Mouse (Mus musculus) bone marrow, adult 2 months (tissue): ENCODE measurements around the gene Zfp512b. TPM values are rescaled to one million over a fixed set of nuclear protein-coding genes. Genes with fewer than 3 reads are reported as not detected.

Source experiments
- H3K27ac ChIP-seq: fragments of 200-500 bp; 2 replicates; pipeline ENCODE4 v1.5.1; 2012; ENCODE audit warnings: low read depth, mild to moderate bottlenecking, control low read depth, inconsistent platforms, low read length; ENCODE audit not compliant: control insufficient read depth, poor library complexity, insufficient read depth
- H3K4me1 ChIP-seq: fragments of 200-500 bp; 2 replicates; pipeline ENCODE4 v1.6.1; 2011; ENCODE audit warnings: low read length; ENCODE audit not compliant: control insufficient read depth, insufficient read depth
- H3K4me3 ChIP-seq: fragments of 200-500 bp; replicated peaks from 2 replicates; pipeline ENCODE3; 2011; ENCODE audit warnings: mild to moderate bottlenecking, low read depth, low read length, control low read depth; ENCODE audit not compliant: control insufficient read depth
- CTCF ChIP-seq: fragments of 200-500 bp; IDR thresholded peaks from 2 replicates; pipeline ENCODE4 v1.5.1; 2011; ENCODE audit warnings: low read length, control low read depth; ENCODE audit not compliant: control insufficient read depth, insufficient read depth
- POLR2A ChIP-seq: fragments of 200-500 bp; IDR thresholded peaks from 2 replicates; pipeline ENCODE4 v1.6.1; 2011; ENCODE audit warnings: low read depth, mild to moderate bottlenecking, control low read depth, low read length, borderline replicate concordance; ENCODE audit not compliant: control insufficient read depth
- WGBS: fragments of 180-500 bp; shearing (Covaris S2); methylation state at CpG from one replicate; pipeline ENCODE4 v1.1.7; 2018; 5-methylcytosine and 5-hydroxymethylcytosine counted together
- polyA plus RNA-seq: library from polyadenylated mRNA; stranded (reverse); fragments of >200 nt; gene quantifications from 2 replicates; pipeline ENCODE4 v1.2.4, GENCODE M21; 2011; ENCODE audit warnings: low replicate concordance; ENCODE audit not compliant: missing spikeins, insufficient read depth, insufficient read length

Gene Zfp512b
- polyA plus RNA-seq, 1 experiment, result 31.9 TPM

DNA sequence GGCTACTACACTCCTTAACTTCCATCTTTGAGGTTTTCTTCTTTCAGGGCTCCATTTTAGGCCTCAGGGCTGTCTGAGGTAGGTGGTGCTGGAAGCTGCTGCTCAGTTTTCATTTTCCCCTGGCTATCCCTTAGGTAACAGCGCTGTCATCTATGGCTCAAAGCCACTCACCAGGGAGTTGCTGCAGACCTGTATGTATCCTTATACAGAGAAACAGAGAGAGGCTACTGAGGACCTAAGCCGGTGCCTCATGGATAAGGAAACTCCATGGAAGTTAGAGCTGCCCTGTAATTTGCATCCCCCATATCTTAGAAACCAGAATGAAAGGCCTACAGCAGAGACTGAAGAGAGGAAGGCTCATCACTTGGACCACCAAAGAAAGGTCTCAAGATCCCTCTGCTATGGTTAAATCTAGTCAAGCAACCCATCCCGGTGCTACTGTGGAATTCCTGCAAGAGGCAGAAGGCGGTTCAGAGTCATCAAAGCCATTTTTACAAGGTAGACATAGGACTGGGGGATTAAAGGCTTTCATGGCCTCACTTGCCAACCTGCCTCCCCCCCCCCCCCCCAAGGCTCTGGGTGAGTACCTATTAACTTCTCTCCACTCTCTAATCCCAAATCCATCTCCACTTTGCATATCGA is 12.4 kb downstream of the Zfp512b start:
- Histone ChIP-seq H3K4me1 (peaks cover 1% of the 10 kb centered on the region; the same call in 1 of the 2 replicates), H3K4me3 (peak overlapping the region; percentile 74), H3K27ac (peak overlapping the region; percentile 21; the same call in 1 of the 2 replicates)
- 80% methylated on average over 5 of the region's 5 CpGs for WGBS
- TF ChIP-seq POLR2A (no peak), CTCF (no peak)

DNA sequence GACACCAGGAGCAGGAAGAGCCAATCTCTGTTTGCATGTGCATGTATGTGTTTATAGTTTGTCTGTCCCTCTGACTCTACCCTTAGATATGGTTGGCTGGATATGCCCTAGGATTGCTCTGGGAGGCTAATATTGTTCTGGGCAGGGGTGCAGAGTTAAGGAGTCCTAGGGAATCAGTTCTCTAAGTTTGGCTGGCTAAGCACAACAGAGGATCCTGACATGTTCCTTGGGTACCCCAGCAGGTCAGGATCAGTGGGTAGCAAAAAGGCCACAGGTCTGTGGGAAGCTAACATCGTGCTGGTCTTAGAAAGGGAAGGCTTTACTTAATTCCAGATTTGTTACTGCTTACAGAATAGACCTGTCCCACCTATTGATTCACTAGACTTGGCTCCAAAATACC is 12.9 kb downstream of the Zfp512b start:
- WGBS, result 74% methylated on average over 1 of the region's 1 CpGs
- H3K27ac ChIP-seq, result no peak overlapping the region
- TF ChIP-seq CTCF (no peak), POLR2A (no peak)
- peaks cover 1% of the 10 kb centered on the region; the same call in 1 of the 2 replicates for H3K4me1 ChIP-seq
- no peak overlapping the region for H3K4me3 ChIP-seq

DNA sequence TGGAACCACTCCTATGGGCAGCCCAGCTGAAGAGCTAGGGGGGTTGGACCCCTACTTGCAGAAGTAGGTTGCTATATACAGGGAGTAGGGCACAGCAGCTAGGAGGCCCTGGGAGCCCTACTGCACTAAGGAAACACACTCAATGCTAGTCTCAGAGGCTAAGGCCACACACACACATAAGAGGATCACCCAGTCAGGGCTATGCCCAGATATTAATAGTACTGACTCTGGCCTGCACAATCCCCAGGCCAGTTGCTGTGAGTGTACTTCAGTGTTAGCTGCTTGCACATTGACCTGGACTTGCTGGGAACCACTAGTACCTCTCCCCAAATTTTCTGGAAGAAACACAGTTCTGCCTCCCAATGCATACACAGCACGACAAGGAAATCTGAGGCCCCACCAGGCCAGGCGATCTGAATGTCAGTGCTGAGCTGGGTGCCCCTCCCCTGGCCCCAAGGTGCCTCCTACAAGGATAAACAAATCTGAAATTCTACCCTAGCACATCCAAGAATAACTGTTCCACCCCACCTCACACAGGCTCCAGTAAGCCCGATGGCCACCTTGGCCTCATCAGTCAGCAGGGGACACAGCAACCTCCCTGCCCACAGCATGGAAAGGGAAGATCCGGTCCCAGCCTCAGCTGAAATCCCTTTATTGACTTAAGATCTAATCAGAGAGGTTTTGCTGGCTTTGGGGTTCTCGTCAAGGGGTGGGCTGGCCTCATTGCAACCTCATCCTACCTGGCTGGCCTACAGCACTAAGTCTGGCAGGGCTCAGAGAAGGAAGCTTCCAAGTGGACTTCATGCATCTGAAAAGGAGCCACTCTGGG is 13.6 kb downstream of the Zfp512b start:
- peaks cover 1% of the 10 kb centered on the region; the same call in 1 of the 2 replicates for H3K4me1 ChIP-seq
- no peak for TF ChIP-seq CTCF
- no peak for TF ChIP-seq POLR2A
- no peak overlapping the region for H3K27ac ChIP-seq
- H3K4me3 ChIP-seq, result no peak overlapping the region
- 74% methylated on average over 5 of the region's 5 CpGs for WGBS

DNA sequence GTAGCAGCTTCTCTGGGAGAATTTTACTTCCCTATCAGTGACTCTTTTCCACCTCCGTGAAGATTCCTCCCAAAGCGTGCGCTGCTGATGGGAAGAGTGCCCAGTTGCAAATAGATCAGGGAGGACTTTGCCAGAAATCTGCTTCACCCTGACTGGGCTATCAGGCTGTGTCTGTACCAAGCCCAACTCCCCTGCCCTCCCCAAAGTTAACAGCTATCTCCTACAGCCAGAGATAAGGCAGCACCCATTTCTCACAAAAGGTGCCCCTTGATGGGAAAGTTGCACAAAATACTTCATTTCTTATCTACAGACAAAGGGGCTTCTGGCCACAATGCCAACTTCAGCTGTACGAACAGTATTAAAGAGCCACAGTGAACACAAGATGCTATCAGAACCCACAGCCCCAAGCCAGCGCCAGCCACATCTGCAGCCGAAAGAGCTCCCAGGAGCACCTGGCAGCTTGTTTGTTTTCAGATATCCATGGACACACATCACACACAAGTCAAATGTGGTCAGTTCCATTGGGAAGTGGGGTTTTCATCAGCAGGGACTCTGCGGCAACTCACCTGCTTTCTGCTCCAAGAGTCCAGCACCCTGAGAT is 14.5 kb downstream of the Zfp512b start:
- peaks cover 1% of the 10 kb centered on the region; the same call in 1 of the 2 replicates for H3K4me1 ChIP-seq
- no peak overlapping the region for H3K4me3 ChIP-seq
- no peak for TF ChIP-seq POLR2A
- TF ChIP-seq CTCF, result no peak
- WGBS, result 65% methylated on average over 7 of the region's 7 CpGs
- H3K27ac ChIP-seq, result no peak overlapping the region

DNA sequence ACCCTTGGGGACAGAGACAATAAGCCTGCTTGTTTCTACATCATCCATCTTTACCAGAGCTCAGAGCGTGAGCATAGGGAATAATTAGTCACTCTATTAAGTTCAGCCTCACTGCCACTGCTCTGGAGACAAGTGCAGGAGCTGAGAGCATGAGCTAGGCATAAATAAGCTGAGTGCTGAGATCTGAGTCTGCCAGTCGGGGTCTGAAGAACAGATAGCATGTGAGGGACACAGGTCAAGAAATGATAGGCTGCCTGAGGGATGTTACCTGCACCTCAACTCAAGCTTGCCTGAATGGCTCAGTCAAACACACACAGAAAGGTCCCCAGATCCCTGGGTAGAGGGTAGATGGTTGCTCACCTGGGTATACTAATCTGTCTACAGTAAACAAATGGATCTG is 15.5 kb downstream of the Zfp512b start:
- TF ChIP-seq CTCF, result no peak
- no peak for TF ChIP-seq POLR2A
- Histone ChIP-seq H3K4me3 (no peak overlapping the region), H3K27ac (no peak overlapping the region), H3K4me1 (peaks cover 1% of the 10 kb centered on the region; the same call in 1 of the 2 replicates)
- 73% methylated on average over 2 of the region's 2 CpGs for WGBS

DNA sequence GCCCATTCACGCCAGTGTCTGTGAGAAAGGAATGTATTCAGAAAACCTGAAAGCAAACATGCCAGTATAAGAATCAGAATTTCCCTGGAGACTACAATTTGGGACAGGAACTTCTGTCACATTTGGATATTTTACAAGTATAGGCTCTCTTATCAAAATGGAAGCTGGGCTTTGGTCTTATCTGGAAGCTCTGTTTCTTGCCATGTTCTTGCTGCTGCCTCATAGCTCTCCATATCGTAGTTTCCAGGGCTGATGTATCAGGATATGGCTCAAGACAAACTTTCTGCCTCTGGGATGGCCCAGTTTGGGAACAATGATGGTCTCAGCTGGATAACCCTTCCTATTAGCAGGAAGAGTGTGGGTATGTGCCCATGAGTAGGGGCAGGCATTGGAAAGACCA is 16.0 kb downstream of the Zfp512b start:
- H3K4me1 ChIP-seq, result peaks cover 1% of the 10 kb centered on the region; the same call in 1 of the 2 replicates
- TF ChIP-seq CTCF (no peak), POLR2A (no peak)
- WGBS, result 71% methylated on average over 2 of the region's 2 CpGs
- no peak overlapping the region for H3K27ac ChIP-seq
- H3K4me3 ChIP-seq, result no peak overlapping the region

DNA sequence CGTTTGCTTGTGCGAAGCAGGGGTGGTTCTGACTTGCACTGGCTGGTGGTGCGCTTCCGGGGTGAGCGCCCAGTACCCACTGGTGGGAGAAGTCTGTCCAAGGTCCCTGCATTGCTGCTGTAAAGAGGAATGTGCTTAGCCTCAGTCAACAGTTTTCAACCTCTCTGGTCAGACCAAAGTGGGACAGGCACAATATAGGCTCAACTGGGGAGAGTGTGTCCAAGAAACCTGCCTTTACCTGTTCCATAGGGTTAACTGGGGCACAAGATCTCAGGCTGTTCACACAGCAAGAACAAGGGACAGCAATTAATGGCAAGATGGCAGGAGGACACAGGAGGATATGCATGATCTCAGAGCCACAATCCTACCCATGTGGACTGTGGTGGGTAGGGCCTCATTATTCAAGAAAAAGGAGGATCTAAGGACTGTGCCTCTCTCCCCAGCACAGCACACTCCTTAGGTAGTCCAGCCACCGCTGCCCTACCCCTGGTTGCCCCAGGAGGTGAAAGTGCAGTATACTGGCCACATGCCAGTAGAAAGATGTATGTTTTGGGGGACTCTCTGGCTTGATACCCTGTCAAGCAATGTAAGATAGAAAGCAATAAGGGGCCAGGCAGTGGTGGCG is 17.6 kb downstream of the Zfp512b start:
- no peak for TF ChIP-seq POLR2A
- TF ChIP-seq CTCF, result no peak
- WGBS, result 92% methylated on average over 7 of the region's 7 CpGs
- no peak overlapping the region for H3K27ac ChIP-seq
- H3K4me3 ChIP-seq, result no peak overlapping the region
- peaks cover 1% of the 10 kb centered on the region; the same call in 1 of the 2 replicates for H3K4me1 ChIP-seq

DNA sequence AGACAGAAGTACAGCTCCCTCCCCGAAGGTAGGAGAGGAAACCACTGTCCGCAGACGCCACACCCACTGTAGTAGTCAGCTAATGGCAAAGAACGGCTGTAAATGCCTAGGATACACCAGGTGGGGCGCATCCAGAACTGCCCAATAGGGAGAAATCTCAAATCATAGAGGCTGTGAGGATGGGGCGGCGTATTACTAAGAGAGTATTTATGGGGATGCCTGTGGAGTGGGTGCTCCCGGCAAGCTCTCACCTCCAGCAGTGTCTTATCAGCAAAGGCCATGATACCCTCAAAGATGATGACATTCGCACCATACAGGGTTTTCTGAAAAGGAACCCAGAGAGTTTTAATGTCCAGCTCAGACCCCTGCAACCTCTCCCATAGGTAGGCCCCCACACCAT is 18.6 kb downstream of the Zfp512b start:
- H3K4me3 ChIP-seq, result no peak overlapping the region
- peaks cover 1% of the 10 kb centered on the region; the same call in 1 of the 2 replicates for H3K4me1 ChIP-seq
- TF ChIP-seq POLR2A (no peak), CTCF (no peak)
- no peak overlapping the region for H3K27ac ChIP-seq
- 81% methylated on average over 9 of the region's 9 CpGs for WGBS
